In the genomic region with DNA sequence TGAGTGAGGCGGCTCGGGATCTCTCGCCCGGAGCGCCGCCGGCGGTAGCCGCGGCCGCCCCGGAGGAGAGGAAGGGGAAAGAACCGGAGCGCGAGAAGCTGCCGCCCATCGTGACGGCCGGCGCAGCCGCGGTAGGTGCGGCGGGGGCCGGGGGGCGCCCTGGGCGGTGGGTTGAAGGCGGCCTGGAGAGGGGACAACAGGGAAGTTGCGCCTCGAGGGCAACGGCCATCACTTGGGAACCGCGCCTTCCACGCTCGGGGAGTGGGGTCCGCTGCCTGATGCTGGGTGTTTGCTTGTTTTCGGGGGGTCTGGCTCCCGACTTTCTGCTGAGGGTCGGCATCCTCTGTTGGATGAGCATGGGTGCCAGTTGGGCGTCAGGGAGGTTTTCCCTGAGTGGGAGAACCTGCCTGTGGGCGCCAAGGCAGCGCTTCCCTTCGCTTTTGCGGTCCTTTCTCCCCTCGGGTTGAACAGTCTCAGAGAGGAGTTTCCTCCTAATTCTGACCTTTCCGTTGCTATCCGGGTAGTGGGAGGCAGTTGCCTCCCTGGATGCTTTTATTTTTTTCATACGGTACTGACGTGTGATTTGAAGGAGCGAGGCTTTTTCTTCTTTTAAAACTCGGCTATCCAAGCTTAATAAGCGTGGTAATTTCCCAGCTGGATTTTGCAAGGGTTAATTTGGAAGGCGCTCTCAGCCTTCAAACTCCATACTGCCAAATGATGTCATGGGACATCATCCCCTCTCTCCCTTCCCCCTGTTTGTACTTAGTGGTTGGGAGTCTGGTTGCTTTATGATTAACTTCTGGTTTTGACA, we compare ENCODE assay signal across 8 mouse cellular contexts. TPM values are rescaled to one million over a fixed set of nuclear protein-coding genes. Genes with fewer than 3 reads are reported as not detected.
DNase-seq lines count a peak whose midpoint lies in the region; ATAC-seq and TF ChIP-seq lines count a peak whose summit lies in the region.

No protein-coding gene starts in this region.

- TF ChIP-seq CTCF in left cerebral cortex, adult 2 months (IDR thresholded peaks at IDR 0.05), result no peak; the same call in none of the 2 replicates

- H3K27me3 ChIP-seq in embryonic facial prominence, embryonic 11.5 days (ENCODE audit: control insufficient read depth, insufficient read depth, low read length), result 0 out of 2 replicates have a peak, but pooled peaks cover 2% of the 10 kb centered on the region
- peaks cover 19% of the 10 kb centered on the region for H3K27me3 ChIP-seq in heart, embryonic 13.5 days (replicated peaks)
- H3K27me3 ChIP-seq in midbrain, embryonic 15.5 days (replicated peaks), result peaks cover 4% of the 10 kb centered on the region; the same call in 1 of the 2 replicates

- H3K4me1 ChIP-seq in embryonic facial prominence, embryonic 11.5 days (ENCODE audit: control insufficient read depth, insufficient read depth, low read length), result no peaks in the 10 kb centered on the region
- peaks cover 9% of the 10 kb centered on the region for H3K4me1 ChIP-seq in heart, embryonic 13.5 days
- 0 out of 2 replicates have a peak, but pooled peaks cover 10% of the 10 kb centered on the region for H3K4me1 ChIP-seq in midbrain, embryonic 15.5 days

- H3K9ac ChIP-seq in embryonic facial prominence, embryonic 11.5 days (replicated peaks; ENCODE audit: low read length), result peak overlapping the region; percentile 82
- H3K9ac ChIP-seq in heart, embryonic 13.5 days, result peak overlapping the region; percentile 96
- H3K9ac ChIP-seq in midbrain, embryonic 15.5 days, result peak overlapping the region; percentile 81

- peak in 1 of 2 experiments; percentile 51 for DNase-seq in left cerebral cortex, adult 2 months (ENCODE audit: extremely low spot score in 1 of 2, low spot score in 2 of 2)
- DNase-seq in left cerebral cortex, adult 11 months (ENCODE audit: low spot score), result no peak
- peak; percentile 58 for DNase-seq in MN1 (ENCODE audit: low spot score)
- DNase-seq in embryonic facial prominence, embryonic 11.5 days (ENCODE audit: low spot score), result peak; percentile 43
- DNase-seq in left cerebral cortex, postnatal 36 days (ENCODE audit: low spot score in 2 of 2), result peak; percentile 49 to 58
- DNase-seq in thymus, postnatal 14 days, result peak; percentile 59

- peak overlapping the region; percentile 97 for H3K27ac ChIP-seq in left cerebral cortex, adult 2 months
- H3K27ac ChIP-seq in embryonic facial prominence, embryonic 11.5 days (replicated peaks; ENCODE audit: low read depth, low read length), result no peak overlapping the region
- peak overlapping the region; percentile 87 for H3K27ac ChIP-seq in heart, embryonic 13.5 days (replicated peaks)
- peak overlapping the region; percentile 91 for H3K27ac ChIP-seq in midbrain, embryonic 15.5 days

- WGBS in embryonic facial prominence, embryonic 11.5 days, result 1% methylated on average over 45 of the region's 53 CpGs
- under 1% methylated on average over 48 of the region's 53 CpGs for WGBS in heart, embryonic 13.5 days
- WGBS in midbrain, embryonic 15.5 days, result under 1% methylated on average over 45 of the region's 53 CpGs

- peak overlapping the region; percentile 99 for H3K4me3 ChIP-seq in left cerebral cortex, adult 2 months
- peak overlapping the region; percentile 78 for H3K4me3 ChIP-seq in embryonic facial prominence, embryonic 11.5 days (ENCODE audit: low read depth, low read length)
- peak overlapping the region; percentile 89 for H3K4me3 ChIP-seq in heart, embryonic 13.5 days
- H3K4me3 ChIP-seq in midbrain, embryonic 15.5 days, result peak overlapping the region; percentile 81

- intact Hi-C loops in left cerebral cortex, adult 2 months (cut with DNase I), result loop anchor here (2.0 to 5.0 kb wide), 3 partner anchors 16 to 182 kb away; partner anchors contain the start of gene Ppp1r3c
- intact Hi-C loops in left cerebral cortex, postnatal 36 days (cut with DNase I), result loop anchor here (2.0 kb wide), 2 partner anchors 16 to 84 kb away; no protein-coding TSS in a partner anchor

- ATAC-seq in embryonic facial prominence, embryonic 11.5 days (replicated peaks; ENCODE audit: insufficient number of reproducible peaks, low FRiP score, low TSS enrichment, low read depth), result peak; percentile 81
- ATAC-seq in heart, embryonic 13.5 days (ENCODE audit: extremely low read depth, insufficient number of reproducible peaks, low FRiP score, low TSS enrichment), result 0 out of 2 replicates have a peak, but pooled peaks have one; percentile 35
- peak; percentile 82 for ATAC-seq in midbrain, embryonic 15.5 days (replicated peaks)

- peak overlapping the region; percentile 85 for H3K4me2 ChIP-seq in embryonic facial prominence, embryonic 11.5 days (ENCODE audit: low read depth, low read length)
- H3K4me2 ChIP-seq in heart, embryonic 13.5 days, result peak overlapping the region; percentile 87
- peak overlapping the region; percentile 70 for H3K4me2 ChIP-seq in midbrain, embryonic 15.5 days

- no peaks in the 10 kb centered on the region for H3K9me3 ChIP-seq in embryonic facial prominence, embryonic 11.5 days (replicated peaks; ENCODE audit: control insufficient read depth, low read length)
- no peaks in the 10 kb centered on the region for H3K9me3 ChIP-seq in heart, embryonic 13.5 days
- H3K9me3 ChIP-seq in midbrain, embryonic 15.5 days, result no peaks in the 10 kb centered on the region

- H3K36me3 ChIP-seq in embryonic facial prominence, embryonic 11.5 days (replicated peaks; ENCODE audit: control insufficient read depth, insufficient read depth, low read depth, low read length), result no peaks in the 10 kb centered on the region
- no peaks in the 10 kb centered on the region for H3K36me3 ChIP-seq in heart, embryonic 13.5 days
- no peaks in the 10 kb centered on the region for H3K36me3 ChIP-seq in midbrain, embryonic 15.5 days (replicated peaks)

RNA-seq across cellular contexts. Expression of gene Hectd2, which starts 0.6 kb away (rescaled TPM):
- 10 to 100 TPM; 24.6 to 28.7 TPM for total RNA-seq in left cerebral cortex, adult 2 months (2021)
- polyA plus RNA-seq in embryonic facial prominence, embryonic 11.5 days (2014; fragmentation: Nextera tagmentation; extraction: Ambion mirVana), result 3.0 and 3.2 TPM in 2 replicates
- 6.0 and 6.1 TPM in 2 replicates for polyA plus RNA-seq in heart, embryonic 13.5 days (2015; fragmentation: Nextera tagmentation; extraction: Ambion mirVana)
- 10 to 100 TPM; 16.4 to 28.0 TPM for total RNA-seq in left cerebral cortex, postnatal 36 days (2021)
- 11.2 and 12.4 TPM in 2 replicates for polyA plus RNA-seq in midbrain, embryonic 15.5 days (2015; fragmentation: Nextera tagmentation; extraction: Ambion mirVana)
